Mouse (Mus musculus): ENCODE measurements around the gene Igf2bp3. TPM values are rescaled to one million over a fixed set of nuclear protein-coding genes. Genes with fewer than 3 reads are reported as not detected.
A peak's percentile ranks its signal among the peaks of the same experiment; 100 is the strongest.

Igf2bp3 gene
- polyA plus RNA-seq, 1 experiment from 2014 or later, result 15.5 TPM

DNA sequence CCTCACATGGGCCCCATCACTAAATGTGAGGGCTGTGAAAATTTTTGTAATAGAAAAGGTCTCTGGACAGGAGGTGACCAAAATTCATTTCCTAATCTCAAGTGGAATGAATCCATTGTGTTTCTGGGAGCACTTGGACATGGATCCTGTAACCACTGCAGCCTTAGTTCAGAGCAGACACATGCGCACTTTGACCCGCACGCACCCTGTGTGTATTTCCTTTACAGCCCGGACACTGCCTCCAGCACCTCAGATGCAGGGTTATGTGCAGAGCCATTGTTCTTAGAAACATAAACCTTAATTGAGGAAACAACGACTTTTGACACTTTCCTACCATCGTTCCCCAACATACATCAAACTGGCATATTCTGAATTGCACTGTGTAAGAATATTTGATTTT, 100.3 kb downstream of the Igf2bp3 start:
- no peak overlapping the region for H3K4me3 ChIP-seq (ENCODE audit: low read length)
- no peak overlapping the region for H3K9ac ChIP-seq (ENCODE audit: low read depth, low read length)
- no peaks in the 10 kb centered on the region for H3K9me3 ChIP-seq (ENCODE audit: control insufficient read depth, low read length)
- WGBS, result 91% methylated on average over 6 of the region's 6 CpGs
- no peak for ATAC-seq
- H3K27ac ChIP-seq (ENCODE audit: low read depth, low read length), result no peak overlapping the region
- no peaks in the 10 kb centered on the region for H3K27me3 ChIP-seq (replicated peaks; ENCODE audit: control insufficient read depth, insufficient read depth, low read length)
- H3K4me2 ChIP-seq (ENCODE audit: low read length), result no peak overlapping the region
- H3K36me3 ChIP-seq (ENCODE audit: control insufficient read depth, insufficient read depth, low read length), result no peaks in the 10 kb centered on the region
- no peaks in the 10 kb centered on the region for H3K4me1 ChIP-seq (ENCODE audit: control insufficient read depth, insufficient read depth, low read depth, low read length)

DNA sequence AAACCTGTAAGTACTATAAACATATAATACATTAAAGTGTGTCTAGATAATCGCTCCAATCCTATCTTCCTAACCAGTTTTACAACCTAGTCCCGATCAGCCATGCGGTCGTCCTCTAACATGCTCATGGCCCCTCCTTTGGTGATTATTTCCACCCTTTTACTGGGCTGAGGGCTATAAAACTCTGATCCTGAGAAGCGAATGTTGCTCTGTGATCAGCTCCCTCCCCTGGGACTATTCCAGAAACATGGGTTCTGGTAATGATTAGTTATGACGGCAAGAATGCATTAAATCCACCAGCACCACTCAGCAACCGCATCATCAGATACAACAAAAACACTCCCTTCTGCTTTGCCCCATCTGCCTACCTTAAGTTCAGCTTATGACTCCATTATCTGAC, 100.9 kb downstream of the Igf2bp3 start:
- ATAC-seq, result no peak
- WGBS, result 76% methylated on average over 7 of the region's 7 CpGs
- H3K4me1 ChIP-seq (ENCODE audit: control insufficient read depth, insufficient read depth, low read depth, low read length), result no peaks in the 10 kb centered on the region

DNA sequence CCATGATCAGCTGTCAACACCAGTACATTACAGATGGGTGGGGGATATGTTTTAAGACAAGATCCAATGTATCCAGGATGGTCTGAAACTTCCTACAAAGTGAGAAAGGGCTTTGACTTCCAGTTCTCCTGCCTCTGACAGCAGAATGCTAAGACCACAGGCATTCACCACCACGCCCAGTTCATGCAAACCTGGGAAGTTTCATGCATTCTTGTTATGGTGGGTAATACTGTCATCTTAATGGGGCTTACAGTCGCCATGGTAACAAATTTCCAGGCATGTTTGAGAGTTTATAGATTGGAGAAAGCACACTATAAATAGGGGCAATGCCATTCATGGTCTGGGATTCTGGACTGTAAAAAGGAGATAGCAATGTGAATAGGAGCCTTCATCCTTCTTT, 105.6 kb downstream of the Igf2bp3 start:
- peaks cover 2% of the 10 kb centered on the region for H3K36me3 ChIP-seq (ENCODE audit: control insufficient read depth, insufficient read depth, low read length)
- no peak overlapping the region for H3K4me2 ChIP-seq (ENCODE audit: low read length)
- 92% methylated on average over 2 of the region's 2 CpGs for WGBS
- no peak for ATAC-seq
- H3K27ac ChIP-seq (ENCODE audit: low read depth, low read length), result no peak overlapping the region
- no peak overlapping the region for H3K9ac ChIP-seq (ENCODE audit: low read depth, low read length)
- H3K9me3 ChIP-seq (ENCODE audit: control insufficient read depth, low read length), result no peaks in the 10 kb centered on the region
- H3K4me1 ChIP-seq (ENCODE audit: control insufficient read depth, insufficient read depth, low read depth, low read length), result no peaks in the 10 kb centered on the region
- H3K27me3 ChIP-seq (replicated peaks; ENCODE audit: control insufficient read depth, insufficient read depth, low read length), result no peaks in the 10 kb centered on the region
- no peak overlapping the region for H3K4me3 ChIP-seq (ENCODE audit: low read length)

More for the DNA sequence above, 100.9 kb downstream of the Igf2bp3 start:
- Histone ChIP-seq H3K9ac (ENCODE audit: low read depth, low read length) (no peak overlapping the region), H3K4me3 (ENCODE audit: low read length) (no peak overlapping the region), H3K36me3 (ENCODE audit: control insufficient read depth, insufficient read depth, low read length) (no peaks in the 10 kb centered on the region), H3K9me3 (ENCODE audit: control insufficient read depth, low read length) (no peaks in the 10 kb centered on the region), H3K4me2 (ENCODE audit: low read length) (no peak overlapping the region), H3K27ac (ENCODE audit: low read depth, low read length) (no peak overlapping the region), H3K27me3 (replicated peaks; ENCODE audit: control insufficient read depth, insufficient read depth, low read length) (no peaks in the 10 kb centered on the region)

DNA sequence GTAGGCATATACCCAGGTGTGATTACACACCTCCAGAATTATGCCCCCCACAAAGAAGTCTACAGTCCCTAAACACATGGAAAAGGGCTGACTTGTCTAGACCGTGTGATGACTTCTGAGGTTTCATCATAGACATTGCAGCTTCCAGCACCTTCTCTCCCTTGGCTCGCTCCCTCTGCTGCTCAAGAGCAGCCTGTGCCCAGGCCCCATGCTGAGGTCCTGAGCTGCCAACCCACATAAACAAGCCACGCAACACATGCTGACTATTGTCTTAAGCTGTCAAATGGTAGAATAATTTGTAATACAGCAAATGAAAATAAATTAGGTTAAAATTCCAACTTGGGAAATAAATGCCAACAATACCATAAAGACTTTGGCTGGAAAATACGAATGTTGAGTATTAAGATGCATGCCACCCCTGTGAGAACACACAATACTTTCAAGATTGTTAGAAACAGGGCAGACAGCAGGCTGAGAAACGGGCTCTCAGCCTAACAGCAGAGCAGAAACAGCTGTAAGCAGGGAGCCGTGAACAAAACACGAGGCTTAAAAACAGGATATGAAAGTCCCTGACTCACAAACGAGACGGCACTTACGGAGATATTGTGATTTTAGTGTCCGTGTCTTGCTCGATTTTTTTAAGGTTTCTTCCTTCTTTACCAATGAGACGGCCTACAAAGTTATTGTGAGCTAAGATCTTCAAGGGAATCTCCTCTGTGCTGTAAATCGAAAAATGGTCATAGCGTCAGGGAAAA, 107.8 kb downstream of the Igf2bp3 start:
- no peaks in the 10 kb centered on the region for H3K9me3 ChIP-seq (ENCODE audit: control insufficient read depth, low read length)
- H3K9ac ChIP-seq (ENCODE audit: low read depth, low read length), result no peak overlapping the region
- peaks cover 4% of the 10 kb centered on the region for H3K36me3 ChIP-seq (ENCODE audit: control insufficient read depth, insufficient read depth, low read length)
- 87% methylated on average over 15 of the region's 15 CpGs for WGBS
- H3K27me3 ChIP-seq (replicated peaks; ENCODE audit: control insufficient read depth, insufficient read depth, low read length), result no peaks in the 10 kb centered on the region
- no peaks in the 10 kb centered on the region for H3K4me1 ChIP-seq (ENCODE audit: control insufficient read depth, insufficient read depth, low read depth, low read length)
- H3K4me3 ChIP-seq (ENCODE audit: low read length), result no peak overlapping the region
- no peak overlapping the region for H3K4me2 ChIP-seq (ENCODE audit: low read length)
- no peak for ATAC-seq
- H3K27ac ChIP-seq (ENCODE audit: low read depth, low read length), result no peak overlapping the region

DNA sequence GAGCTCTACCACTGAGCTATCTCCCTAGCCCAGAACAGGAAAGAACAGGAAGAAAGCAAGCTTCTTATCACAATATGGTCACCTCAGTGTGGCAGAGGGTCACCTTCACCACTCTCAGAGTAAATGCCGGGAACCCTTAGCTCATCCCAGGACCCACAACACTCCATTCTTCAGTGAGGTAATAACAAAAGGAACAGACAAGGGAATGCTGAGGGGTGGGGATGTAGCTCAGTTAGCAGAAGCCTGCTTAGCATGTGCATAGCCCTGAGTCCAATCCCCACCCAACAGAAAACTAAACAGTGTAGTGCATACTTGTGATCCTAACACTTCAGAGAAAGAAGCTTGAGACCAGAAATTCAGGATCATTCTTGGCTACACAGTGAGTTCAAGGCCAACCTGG, 115.7 kb downstream of the Igf2bp3 start:
- no peak for ATAC-seq
- 90% methylated on average over 1 of the region's 1 CpGs for WGBS

DNA sequence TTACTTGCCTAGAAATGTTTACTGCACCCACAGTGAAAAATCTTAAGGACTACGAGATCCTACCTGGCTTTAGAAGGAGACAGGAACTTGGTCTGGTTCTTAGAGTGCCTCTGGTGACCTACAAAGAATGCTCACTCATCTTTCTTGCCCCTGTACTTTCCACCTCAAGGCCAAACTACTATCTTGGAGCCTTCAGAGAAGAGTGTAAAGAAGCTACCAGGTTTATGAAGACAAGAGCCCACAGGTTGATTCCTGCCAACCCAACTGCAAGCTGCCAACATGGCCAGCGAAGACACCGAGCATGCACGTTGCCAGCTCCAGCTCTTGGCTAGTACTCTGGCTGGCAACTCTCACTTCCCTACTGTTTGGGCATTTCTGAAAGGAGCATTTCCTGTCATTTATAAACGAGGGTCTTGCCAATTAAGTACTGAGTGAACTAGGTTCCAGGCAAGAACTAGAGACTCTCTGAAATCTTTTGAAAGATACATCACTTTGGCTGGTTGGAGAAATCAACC, 117.1 kb downstream of the Igf2bp3 start:
- 58% methylated on average over 5 of the region's 5 CpGs for WGBS
- H3K9ac ChIP-seq (ENCODE audit: low read depth, low read length), result no peak overlapping the region
- 0 out of 2 replicates have a peak, but pooled peaks cover 6% of the 10 kb centered on the region for H3K36me3 ChIP-seq (ENCODE audit: control insufficient read depth, insufficient read depth, low read length)
- no peak overlapping the region for H3K4me3 ChIP-seq (ENCODE audit: low read length)
- H3K4me1 ChIP-seq (ENCODE audit: control insufficient read depth, insufficient read depth, low read depth, low read length), result peaks cover 11% of the 10 kb centered on the region
- H3K27ac ChIP-seq (ENCODE audit: low read depth, low read length), result peak overlapping the region; percentile 50; the same call in 1 of the 2 replicates
- peak overlapping the region; percentile 27 for H3K4me2 ChIP-seq (ENCODE audit: low read length)
- no peak for ATAC-seq
- H3K9me3 ChIP-seq (ENCODE audit: control insufficient read depth, low read length), result no peaks in the 10 kb centered on the region
- H3K27me3 ChIP-seq (replicated peaks; ENCODE audit: control insufficient read depth, insufficient read depth, low read length), result no peaks in the 10 kb centered on the region

More for the DNA sequence above, 115.7 kb downstream of the Igf2bp3 start:
- H3K27ac ChIP-seq (ENCODE audit: low read depth, low read length), result no peak overlapping the region
- no peak overlapping the region for H3K4me2 ChIP-seq (ENCODE audit: low read length)
- H3K9me3 ChIP-seq (ENCODE audit: control insufficient read depth, low read length), result no peaks in the 10 kb centered on the region
- 0 out of 2 replicates have a peak, but pooled peaks cover 3% of the 10 kb centered on the region for H3K36me3 ChIP-seq (ENCODE audit: control insufficient read depth, insufficient read depth, low read length)
- no peak overlapping the region for H3K4me3 ChIP-seq (ENCODE audit: low read length)
- H3K9ac ChIP-seq (ENCODE audit: low read depth, low read length), result no peak overlapping the region
- no peaks in the 10 kb centered on the region for H3K27me3 ChIP-seq (replicated peaks; ENCODE audit: control insufficient read depth, insufficient read depth, low read length)
- peaks cover 11% of the 10 kb centered on the region for H3K4me1 ChIP-seq (ENCODE audit: control insufficient read depth, insufficient read depth, low read depth, low read length)

DNA sequence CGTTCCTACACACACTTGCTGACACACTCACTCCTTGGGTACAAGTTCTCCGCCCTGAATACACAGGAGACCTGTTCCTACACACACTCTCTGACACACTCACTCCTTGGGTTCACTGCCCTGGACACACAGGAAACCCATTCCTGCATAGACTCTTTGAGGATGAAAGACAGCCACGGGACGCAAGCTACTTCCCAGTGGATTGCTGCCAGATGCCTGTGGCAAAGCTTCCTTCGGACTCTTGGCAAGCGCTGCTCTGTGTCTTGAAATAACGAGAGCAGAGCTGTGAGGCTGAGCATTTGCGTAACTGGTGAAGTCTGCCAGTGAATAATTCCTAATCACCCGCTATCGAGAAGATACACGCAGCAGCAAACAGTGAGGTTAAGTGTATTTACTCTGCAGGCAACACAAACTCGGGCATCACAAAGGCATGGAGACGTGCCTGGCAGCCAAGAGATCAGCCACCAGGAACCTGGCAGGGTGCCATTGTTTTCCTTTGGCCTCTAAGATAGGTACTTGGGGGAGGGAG, 117.8 kb downstream of the Igf2bp3 start:
- 39% methylated on average over 13 of the region's 13 CpGs for WGBS

DNA sequence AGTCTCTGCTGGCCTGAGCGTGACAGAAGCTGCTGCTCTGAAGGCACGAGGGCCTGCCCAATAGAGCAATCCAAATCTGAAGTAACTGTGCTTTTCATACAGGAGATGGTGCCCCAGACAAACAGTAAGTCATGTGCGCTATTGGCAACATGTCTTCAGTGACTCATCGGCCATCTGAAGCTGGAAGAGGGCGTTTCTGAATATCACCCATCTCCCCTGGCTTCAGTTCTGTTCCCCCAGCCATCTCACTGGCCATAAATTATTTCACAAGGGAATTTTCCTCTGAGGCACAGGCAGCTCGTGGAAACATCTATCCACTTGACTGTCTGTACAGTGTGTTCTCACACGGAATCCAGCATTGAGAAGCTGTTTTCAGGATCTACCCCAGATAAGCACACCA, 118.3 kb downstream of the Igf2bp3 start:
- Histone ChIP-seq H3K27ac (ENCODE audit: low read depth, low read length) (peak overlapping the region; percentile 58; the same call in 1 of the 2 replicates), H3K27me3 (replicated peaks; ENCODE audit: control insufficient read depth, insufficient read depth, low read length) (no peaks in the 10 kb centered on the region), H3K9ac (ENCODE audit: low read depth, low read length) (no peak overlapping the region), H3K4me3 (ENCODE audit: low read length) (no peak overlapping the region), H3K9me3 (ENCODE audit: control insufficient read depth, low read length) (no peaks in the 10 kb centered on the region), H3K4me2 (ENCODE audit: low read length) (no peak overlapping the region), H3K4me1 (ENCODE audit: control insufficient read depth, insufficient read depth, low read depth, low read length) (peaks cover 11% of the 10 kb centered on the region), H3K36me3 (ENCODE audit: control insufficient read depth, insufficient read depth, low read length) (0 out of 2 replicates have a peak, but pooled peaks cover 4% of the 10 kb centered on the region)
- ATAC-seq, result 0 out of 2 replicates have a peak, but pooled peaks have one; percentile 10
- 67% methylated on average over 7 of the region's 7 CpGs for WGBS

More for the DNA sequence above, 117.8 kb downstream of the Igf2bp3 start:
- Histone ChIP-seq H3K9ac (ENCODE audit: low read depth, low read length) (no peak overlapping the region), H3K4me2 (ENCODE audit: low read length) (peak overlapping the region; percentile 27), H3K4me1 (ENCODE audit: control insufficient read depth, insufficient read depth, low read depth, low read length) (peaks cover 11% of the 10 kb centered on the region), H3K27me3 (replicated peaks; ENCODE audit: control insufficient read depth, insufficient read depth, low read length) (no peaks in the 10 kb centered on the region), H3K36me3 (ENCODE audit: control insufficient read depth, insufficient read depth, low read length) (0 out of 2 replicates have a peak, but pooled peaks cover 4% of the 10 kb centered on the region), H3K4me3 (ENCODE audit: low read length) (no peak overlapping the region), H3K27ac (ENCODE audit: low read depth, low read length) (peak overlapping the region; percentile 58), H3K9me3 (ENCODE audit: control insufficient read depth, low read length) (no peaks in the 10 kb centered on the region)
- peak; percentile 63 for ATAC-seq

DNA sequence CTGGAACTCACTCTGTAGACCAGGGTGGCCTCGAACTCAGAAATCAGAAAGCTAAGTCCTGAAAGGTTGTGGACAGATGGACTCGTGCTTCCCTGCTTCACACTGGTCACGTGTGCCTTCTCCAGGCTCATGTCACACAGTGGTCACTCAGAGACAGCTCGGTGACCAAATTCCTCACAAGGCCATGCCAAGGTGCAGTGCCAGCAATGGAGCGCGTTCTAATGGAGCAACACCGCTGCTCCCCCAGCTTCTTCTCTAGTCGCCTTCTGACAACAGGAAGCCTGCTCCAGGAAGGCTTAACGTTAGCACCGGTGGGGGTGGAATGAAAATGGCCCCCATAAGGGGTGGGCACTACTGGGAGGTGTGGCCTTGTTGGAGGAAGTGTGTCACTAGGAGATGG, 119.8 kb downstream of the Igf2bp3 start:
- no peak overlapping the region for H3K9ac ChIP-seq (ENCODE audit: low read depth, low read length)
- no peaks in the 10 kb centered on the region for H3K27me3 ChIP-seq (replicated peaks; ENCODE audit: control insufficient read depth, insufficient read depth, low read length)
- no peak overlapping the region for H3K27ac ChIP-seq (ENCODE audit: low read depth, low read length)
- no peak for ATAC-seq
- H3K36me3 ChIP-seq (ENCODE audit: control insufficient read depth, insufficient read depth, low read length), result peaks cover 12% of the 10 kb centered on the region; the same call in 1 of the 2 replicates
- no peaks in the 10 kb centered on the region for H3K9me3 ChIP-seq (ENCODE audit: control insufficient read depth, low read length)
- no peak overlapping the region for H3K4me3 ChIP-seq (ENCODE audit: low read length)
- 87% methylated on average over 10 of the region's 10 CpGs for WGBS
- H3K4me1 ChIP-seq (ENCODE audit: control insufficient read depth, insufficient read depth, low read depth, low read length), result peaks cover 11% of the 10 kb centered on the region
- no peak overlapping the region for H3K4me2 ChIP-seq (ENCODE audit: low read length)
